Mouse (Mus musculus) hindbrain, embryonic 11.5 days (tissue): ENCODE data around the gene Tmem254c. TPM values are rescaled to one million over a fixed set of nuclear protein-coding genes. Genes with fewer than 3 reads are reported as not detected.
"Not testable (repeated sequence)": the region's sequence is repeated elsewhere in the genome, so short reads cannot be mapped to it uniquely, and the experiment has no call there.

Experiments used
- ATAC-seq: fragments of 200-750 bp; cut with Nextera tagmentation; 2 replicates; pipeline ENCODE4 v1.8.0; 2017; ENCODE audit warnings: mild to moderate bottlenecking, moderate TSS enrichment, moderate library complexity; ENCODE audit not compliant: low FRiP score
- DNase-seq: peaks from one replicate; pipeline ENCODE4 v3.0.0-alpha.2; 2015; ENCODE audit warnings: low spot score
- H3K27ac ChIP-seq: fragments of 300-500 bp; sonication (generic); 2 replicates; pipeline ENCODE4 v1.5.1; 2014; ENCODE audit warnings: mild to moderate bottlenecking, low read depth, low read length
- H3K27me3 ChIP-seq: fragments of 300-500 bp; sonication (generic); 2 replicates; pipeline ENCODE4 v1.6.1; 2014; ENCODE audit warnings: mild to moderate bottlenecking, low read length, moderate library complexity, mixed read lengths; ENCODE audit not compliant: control insufficient read depth, insufficient read depth
- H3K36me3 ChIP-seq: fragments of 300-500 bp; sonication (generic); 2 replicates; pipeline ENCODE4 v1.6.1; 2014; ENCODE audit warnings: mild to moderate bottlenecking, low read length, moderate library complexity, mixed read lengths; ENCODE audit not compliant: control insufficient read depth, insufficient read depth
- H3K4me1 ChIP-seq: fragments of 300-500 bp; sonication (generic); replicated peaks from 2 replicates; pipeline ENCODE4 v1.6.1; 2014; ENCODE audit warnings: low read length, mixed read lengths; ENCODE audit not compliant: control insufficient read depth, insufficient read depth
- H3K4me2 ChIP-seq: fragments of 300-500 bp; sonication (generic); replicated peaks from 2 replicates; pipeline ENCODE4 v1.6.1; 2014; ENCODE audit warnings: mild to moderate bottlenecking, low read depth, low read length
- H3K4me3 ChIP-seq: fragments of 300-500 bp; sonication (generic); 2 replicates; pipeline ENCODE4 v1.5.1; 2014; ENCODE audit warnings: low read depth, low read length
- H3K9ac ChIP-seq: fragments of 300-500 bp; sonication (generic); 2 replicates; pipeline ENCODE4 v1.6.1; 2014; ENCODE audit warnings: low read depth, low read length
- H3K9me3 ChIP-seq: fragments of 300-500 bp; sonication (generic); 2 replicates; pipeline ENCODE4 v1.6.1; 2016; ENCODE audit warnings: low read length; ENCODE audit not compliant: control insufficient read depth
- WGBS: fragments of 180-500 bp; shearing (Covaris S2); extraction: QIAGEN DNeasy Blood & Tissue Kit; methylation state at CpG from one replicate; pipeline ENCODE4 v1.1.7; 2014; 5-methylcytosine and 5-hydroxymethylcytosine counted together
- polyA plus RNA-seq: library from polyadenylated mRNA; unstranded; fragments of >200 nt; fragmentation: Nextera tagmentation; extraction: Ambion mirVana; gene quantifications from 2 replicates; pipeline ENCODE4 v1.2.1, GENCODE M21; 2014

Gene Tmem254c
- polyA plus RNA-seq, result 22.1 and 24.6 TPM in 2 replicates

DNA sequence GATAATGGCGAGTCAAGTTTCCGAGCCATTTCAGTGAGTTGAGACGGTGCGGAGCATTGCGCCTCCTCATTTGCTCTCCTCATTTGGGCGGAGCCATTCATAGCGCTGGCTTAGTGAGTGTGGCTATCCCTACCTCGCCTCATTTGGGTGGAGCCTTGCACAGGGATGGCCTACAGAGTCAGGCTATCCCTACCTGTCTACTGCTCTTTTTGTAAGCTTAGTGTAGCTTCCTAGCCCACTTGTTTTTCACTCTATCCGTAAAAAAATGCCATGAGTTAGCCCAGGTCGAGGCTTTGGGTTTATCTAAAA, at the start of gene Tmem254c:
Gene Tmem254c (minus strand): TSS at position 31 of the 309 bp plus-strand sequence.
- H3K4me3 ChIP-seq, H3K9me3 ChIP-seq, H3K9ac ChIP-seq, H3K27ac ChIP-seq, H3K27me3 ChIP-seq, H3K36me3 ChIP-seq, H3K4me1 ChIP-seq, H3K4me2 ChIP-seq, DNase-seq: not testable (repeated sequence)
- no CpG with 5 or more reads among the region's 10 CpGs for WGBS
- ATAC-seq, result peak; percentile 51; the same call in 1 of the 2 replicates

- no CpG with 5 or more reads among the region's 3 CpGs for WGBS
- H3K4me3 ChIP-seq, H3K27ac ChIP-seq, H3K4me1 ChIP-seq, H3K36me3 ChIP-seq, H3K4me2 ChIP-seq, H3K9ac ChIP-seq, ATAC-seq, DNase-seq, H3K9me3 ChIP-seq, H3K27me3 ChIP-seq: not testable (repeated sequence)
Observed at GRCm38 (mm10) chr14:26097622-26098021, 30.5 kb upstream of the Tmem254c start.

- not testable (repeated sequence) for H3K9me3 ChIP-seq, H3K9ac ChIP-seq, ATAC-seq, H3K27me3 ChIP-seq, H3K27ac ChIP-seq, H3K4me2 ChIP-seq, H3K36me3 ChIP-seq, H3K4me1 ChIP-seq, H3K4me3 ChIP-seq, DNase-seq
- no CpG with 5 or more reads among the region's 1 CpGs for WGBS
Observed at GRCm38 (mm10) chr14:26081997-26082396, 14.8 kb upstream of the Tmem254c start, which contains the start of gene Cphx3. Cphx3 (plus strand) TSS chr14:26082297.

DNA sequence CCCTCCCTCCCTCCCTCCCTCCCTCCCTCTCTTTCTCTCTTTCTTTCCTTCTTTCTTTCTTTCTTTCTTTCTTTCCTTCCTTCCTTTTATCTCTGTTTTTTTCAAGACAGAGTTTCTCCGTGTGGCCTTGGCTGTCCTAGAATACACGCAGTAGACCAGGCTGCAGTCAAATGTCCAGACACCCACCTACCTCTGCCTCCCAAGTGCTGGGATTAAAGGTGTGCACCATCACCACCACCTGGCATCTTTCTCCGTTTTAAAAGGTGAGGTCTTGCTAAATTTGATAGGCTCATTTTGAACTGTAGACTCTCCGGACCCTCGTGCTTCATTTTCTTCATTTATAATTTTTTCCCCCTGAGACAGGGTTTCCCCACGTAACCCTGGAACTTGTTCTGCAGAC, 14.1 kb upstream of the Tmem254c start, which contains the start of gene Cphx2:
Gene Cphx2 (plus strand): TSS at position 301 of the 400 bp plus-strand sequence.
- not testable (repeated sequence) for DNase-seq, H3K4me3 ChIP-seq, H3K36me3 ChIP-seq, H3K27ac ChIP-seq, H3K4me2 ChIP-seq, H3K9ac ChIP-seq, H3K27me3 ChIP-seq, H3K9me3 ChIP-seq, H3K4me1 ChIP-seq, ATAC-seq
- no CpG with 5 or more reads among the region's 6 CpGs for WGBS

DNA sequence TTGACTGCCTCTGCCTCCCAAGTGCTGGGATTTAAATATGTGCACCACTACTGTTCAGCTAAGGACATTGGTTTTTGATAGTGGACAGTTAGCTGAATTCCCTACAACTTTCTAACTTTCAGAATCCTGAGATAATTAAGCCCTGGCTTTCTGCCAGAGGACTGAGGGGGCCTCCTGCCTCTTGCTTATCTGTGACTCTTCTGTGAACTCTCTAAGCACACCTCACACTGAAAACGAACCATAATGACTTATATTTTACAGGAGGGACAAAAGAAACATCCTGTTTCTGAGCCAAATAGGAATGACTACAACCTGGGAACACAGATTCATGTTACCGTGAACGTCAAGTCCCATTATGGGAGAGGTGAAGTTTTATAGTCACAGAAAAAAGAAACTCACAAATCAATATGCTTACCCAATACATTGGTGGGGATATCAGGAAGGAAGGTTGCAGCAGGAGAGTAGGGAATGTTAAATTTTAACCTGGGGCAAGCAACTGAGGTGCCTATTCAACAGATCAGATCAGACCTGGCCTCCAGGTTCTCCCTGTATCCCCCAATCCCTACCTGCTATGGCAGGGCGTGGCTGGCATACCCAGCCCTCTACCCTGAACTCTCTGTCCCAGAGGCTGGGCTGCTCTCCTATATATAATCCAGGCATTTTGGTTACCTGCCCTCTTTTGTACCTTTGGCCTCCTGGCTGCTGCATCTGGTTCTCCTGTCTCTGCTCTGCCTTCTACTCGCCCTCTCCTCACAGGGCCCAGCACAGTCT, 9.7 kb upstream of the Tmem254c start:
- H3K4me3 ChIP-seq, H3K9ac ChIP-seq, DNase-seq, H3K36me3 ChIP-seq, H3K4me2 ChIP-seq, H3K27me3 ChIP-seq, ATAC-seq, H3K9me3 ChIP-seq, H3K4me1 ChIP-seq, H3K27ac ChIP-seq: not testable (repeated sequence)
- no CpG with 5 or more reads among the region's 5 CpGs for WGBS

GRCm38 (mm10) chr14:26066574-26067324, 406 bp downstream of the Tmem254c start:
- H3K27me3 ChIP-seq, H3K9ac ChIP-seq, DNase-seq, H3K9me3 ChIP-seq, H3K4me3 ChIP-seq, H3K36me3 ChIP-seq, H3K27ac ChIP-seq, H3K4me2 ChIP-seq, H3K4me1 ChIP-seq: not testable (repeated sequence)
- WGBS, result no CpG with 5 or more reads among the region's 44 CpGs
- ATAC-seq, result peak; percentile 63; the same call in 1 of the 2 replicates

- H3K27ac ChIP-seq, ATAC-seq, H3K9me3 ChIP-seq, H3K9ac ChIP-seq, H3K27me3 ChIP-seq, DNase-seq, H3K36me3 ChIP-seq, H3K4me3 ChIP-seq, H3K4me2 ChIP-seq, H3K4me1 ChIP-seq: not testable (repeated sequence)
- WGBS, result no CpG with 5 or more reads among the region's 6 CpGs
Observed at GRCm38 (mm10) chr14:26059362-26059761, 7.8 kb downstream of the Tmem254c start.

DNA sequence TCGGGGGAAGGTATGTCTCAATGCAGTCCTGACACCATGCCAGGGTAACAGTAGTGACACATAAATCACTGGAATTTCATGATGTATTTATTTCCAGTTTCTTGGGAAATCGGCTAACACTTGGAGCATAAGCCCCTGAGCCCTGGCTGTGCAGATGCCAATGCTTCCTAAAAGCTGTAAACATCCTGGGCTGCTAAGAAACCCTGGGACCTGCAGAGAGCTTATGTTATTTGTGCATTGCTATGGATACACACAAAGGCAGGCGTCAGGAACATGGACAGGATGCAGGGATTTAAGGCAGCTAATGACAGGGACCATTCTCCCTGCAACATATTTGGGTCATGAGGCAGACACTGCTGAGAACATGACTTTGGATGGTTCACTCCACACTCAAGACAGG, 9.0 kb downstream of the Tmem254c start:
- DNase-seq, H3K9me3 ChIP-seq: not testable (repeated sequence)

More for the DNA sequence above, 9.0 kb downstream of the Tmem254c start:
- H3K27me3 ChIP-seq, H3K4me2 ChIP-seq, H3K36me3 ChIP-seq, H3K4me3 ChIP-seq, ATAC-seq, H3K4me1 ChIP-seq, H3K9ac ChIP-seq, H3K27ac ChIP-seq: not testable (repeated sequence)
- WGBS, result no CpG with 5 or more reads among the region's 3 CpGs
